Mouse (Mus musculus): ENCODE measurements at regions not wholly inside any gene's neighbourhood (a gene's known extent, or its start where the extent isn't known, plus 50 kb on each side); places are given as distances from the start of the nearest gene placed in this dataset.

GRCm38 (mm10) chr14:76613604-76614003 lies 56.9 kb upstream of the Serp2 start:
- Histone ChIP-seq H3K4me3 (ENCODE audit: insufficient read depth, poor library complexity, severe bottlenecking) (no peak overlapping the region), H3ac (ENCODE audit: control insufficient read depth, insufficient read length, low read depth) (no peak overlapping the region), H3K79me3 (ENCODE audit: low read depth) (no peaks in the 10 kb centered on the region), H3K36me3 (ENCODE audit: control insufficient read depth, insufficient read depth) (no peaks in the 10 kb centered on the region), H3K27me3 (ENCODE audit: control insufficient read depth, insufficient read depth, insufficient read length) (no peaks in the 10 kb centered on the region), H3K79me2 (ENCODE audit: control insufficient read depth, insufficient read depth) (no peaks in the 10 kb centered on the region)
- TF ChIP-seq MYOD1 (IDR thresholded peaks at IDR 0.05; ENCODE audit: control insufficient read depth, insufficient read length, low read depth) (no peak), MYOG (IDR thresholded peaks at IDR 0.05; ENCODE audit: control insufficient read depth, extremely low read depth, insufficient read length) (no peak), USF1 (IDR thresholded peaks at IDR 0.05; ENCODE audit: low read depth) (no peak), FOSL1 (IDR thresholded peaks at IDR 0.05; ENCODE audit: insufficient read depth, low read length, poor library complexity, severe bottlenecking) (no peak), CEBPB (IDR thresholded peaks at IDR 0.05; ENCODE audit: low read depth) (no peak), CTCF (IDR thresholded peaks at IDR 0.05; ENCODE audit: control insufficient read depth, insufficient read depth, insufficient read length) (no peak), MAX (IDR thresholded peaks at IDR 0.05) (no peak)

- no peaks in the 10 kb centered on the region for H3K79me2 ChIP-seq (ENCODE audit: control insufficient read depth, insufficient read depth)
- H3K36me3 ChIP-seq (ENCODE audit: control insufficient read depth, insufficient read depth), result no peaks in the 10 kb centered on the region
- H3ac ChIP-seq (ENCODE audit: control insufficient read depth, insufficient read length, low read depth), result no peak overlapping the region
- no peaks in the 10 kb centered on the region for H3K27me3 ChIP-seq (ENCODE audit: control insufficient read depth, insufficient read depth, insufficient read length)
- no peak overlapping the region for H3K4me3 ChIP-seq (ENCODE audit: insufficient read depth, poor library complexity, severe bottlenecking)
- H3K79me3 ChIP-seq (ENCODE audit: low read depth), result no peaks in the 10 kb centered on the region
- TF ChIP-seq FOSL1 (IDR thresholded peaks at IDR 0.05; ENCODE audit: insufficient read depth, low read length, poor library complexity, severe bottlenecking), result no peak
- no peak for TF ChIP-seq USF1 (IDR thresholded peaks at IDR 0.05; ENCODE audit: low read depth)
Measured at GRCm38 (mm10) chr14:76610429-76611378, 54.0 kb upstream of the Serp2 start.

All from C2C12 (cell line).